Mouse (Mus musculus): Measurements from ENCODE around the gene S100a6.

The S100a6 gene

DNA sequence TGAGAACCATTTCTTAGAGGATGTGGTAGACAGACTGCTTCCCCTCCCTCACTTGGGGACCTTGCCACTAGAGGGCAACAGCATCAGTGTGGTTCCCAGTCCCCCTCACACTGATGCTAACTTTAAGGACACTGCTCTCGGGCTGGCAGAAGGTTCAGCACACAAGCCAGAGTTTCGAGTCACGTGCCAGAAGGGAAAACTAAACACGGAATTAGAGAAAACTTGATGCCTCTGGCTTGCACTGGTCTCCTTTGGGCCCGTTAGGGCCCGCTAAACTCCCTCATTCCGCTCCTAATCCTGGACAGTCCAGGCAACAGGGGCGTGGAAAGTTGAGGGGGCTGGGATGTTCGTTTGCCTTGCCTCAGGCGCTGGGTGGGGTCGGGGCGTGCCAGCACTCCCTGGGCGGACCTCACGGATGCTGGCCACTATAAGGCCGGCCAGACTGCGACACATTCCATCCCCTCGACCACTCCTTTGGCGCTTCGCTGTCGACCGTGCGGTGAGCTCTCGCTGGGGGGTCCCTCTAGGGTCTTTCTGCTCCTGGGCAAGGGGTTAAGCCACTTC, at the start of gene S100a6:
S100a6 (plus strand) TSS at position 155 of the 564 bp plus-strand sequence.
- DNase-seq (ENCODE audit: low spot score in 2 of 2): peak; percentile 73 to 75

DNA sequence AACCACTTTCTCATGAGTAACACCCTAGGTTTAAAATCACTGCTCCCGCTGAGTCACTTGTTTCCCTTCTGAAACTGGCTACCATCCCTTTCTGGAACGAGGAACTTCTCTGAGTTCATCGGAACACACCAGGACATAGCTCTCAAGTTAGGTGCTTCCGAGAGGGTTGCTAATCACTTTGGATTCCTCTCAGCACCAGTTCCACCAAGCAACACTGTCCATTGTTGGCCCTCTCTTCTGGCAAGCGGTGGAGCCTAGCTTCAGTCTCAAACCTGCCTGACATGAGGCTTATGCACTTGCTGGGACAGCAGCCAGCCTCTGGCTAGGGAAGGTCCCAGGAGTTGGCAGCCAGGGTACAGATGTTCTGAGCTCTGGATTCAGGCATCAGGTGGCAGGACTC, 38.0 kb upstream of the S100a6 start:
- DNase-seq (ENCODE audit: low spot score in 2 of 2): peak; percentile 43 to 45

DNA sequence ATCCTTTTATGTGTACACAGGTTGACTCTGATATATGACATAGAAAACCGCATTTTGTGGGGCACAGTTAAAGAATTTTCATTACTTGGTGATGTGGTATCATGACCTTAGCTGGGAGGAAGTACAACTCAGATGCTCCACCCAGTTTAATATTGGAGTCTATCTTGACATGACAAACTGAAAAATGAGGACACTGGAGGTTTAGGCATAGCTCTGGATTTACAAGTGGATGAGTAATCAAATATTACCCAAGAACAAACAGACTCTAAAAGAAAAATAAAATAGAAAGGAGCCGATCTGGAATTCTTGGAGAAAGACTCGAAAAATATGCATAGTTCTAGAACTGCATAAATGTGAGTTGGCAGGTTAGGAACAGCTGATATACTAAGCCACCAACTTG, 37.4 kb upstream of the S100a6 start:
- no peak for DNase-seq (ENCODE audit: low spot score in 2 of 2)

DNA sequence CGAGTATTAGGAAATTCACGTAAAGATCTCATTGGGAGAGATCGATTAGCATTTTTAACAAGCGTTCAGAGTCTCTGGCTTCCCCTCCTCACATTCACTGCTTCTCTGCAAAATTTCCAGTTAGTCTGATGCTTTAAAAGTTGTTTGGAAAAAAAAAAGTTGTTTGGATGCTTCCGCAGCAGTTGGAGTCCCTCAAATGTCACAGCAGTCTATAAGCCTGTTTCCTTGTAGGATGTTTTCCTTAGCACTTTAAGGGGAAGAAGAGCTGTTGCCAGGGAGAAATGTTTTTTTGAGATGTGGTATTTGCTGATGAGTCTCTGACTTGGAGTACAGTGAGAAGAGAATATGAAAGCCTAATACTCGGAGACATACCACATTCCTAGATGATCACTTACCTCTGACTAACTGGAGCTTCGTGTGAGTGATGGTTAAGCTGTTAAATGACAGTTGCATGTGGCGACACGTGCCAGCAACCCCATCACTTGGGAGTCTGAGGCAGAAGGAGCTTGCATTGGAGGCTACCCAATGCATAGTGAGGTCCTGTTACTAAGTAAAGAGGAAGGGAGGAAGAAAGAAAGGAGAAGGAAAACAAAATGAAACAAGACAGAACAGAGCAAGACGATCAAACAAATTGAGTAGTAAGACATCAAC, 36.2 kb upstream of the S100a6 start:
- DNase-seq (ENCODE audit: low spot score in 2 of 2): no peak

DNA sequence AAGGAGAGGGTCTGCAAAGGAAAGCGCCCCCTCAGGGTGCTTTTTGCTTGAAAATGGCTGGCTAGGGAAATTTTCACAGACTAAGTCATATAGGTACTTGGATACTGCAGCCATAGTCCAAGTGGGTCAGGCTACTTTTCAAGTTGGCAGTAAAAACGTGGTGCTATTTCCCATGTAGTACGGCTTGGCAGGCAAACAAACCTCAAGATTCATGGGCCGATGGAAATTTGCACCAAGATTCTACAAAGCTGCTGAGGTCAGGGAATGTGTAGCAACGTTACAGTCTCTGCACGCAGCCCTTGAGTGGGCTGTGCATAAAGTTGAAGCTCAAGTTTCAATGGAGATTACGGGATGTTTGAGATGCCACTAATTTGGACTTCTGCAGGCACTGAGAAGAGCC, 33.2 kb upstream of the S100a6 start:
- DNase-seq (ENCODE audit: low spot score in 2 of 2): no peak

DNA sequence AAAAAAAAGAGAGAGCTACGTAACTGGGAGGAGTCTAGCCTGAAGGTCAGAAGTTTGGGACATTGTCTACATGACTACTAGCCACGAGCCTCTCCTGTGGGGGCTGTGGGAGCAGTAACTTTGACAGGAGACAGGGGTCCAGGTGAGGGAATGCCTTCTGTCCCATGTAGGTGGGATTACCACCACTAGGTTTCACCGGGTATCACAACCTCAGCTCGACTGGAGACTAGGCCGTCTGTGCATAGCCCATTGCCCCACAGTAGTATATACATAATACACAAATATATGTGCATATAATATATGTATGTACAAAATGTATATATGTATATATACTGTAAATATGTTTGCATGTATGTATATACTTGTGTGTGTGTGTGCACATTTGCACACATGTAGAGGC, 31.5 kb upstream of the S100a6 start:
- DNase-seq (ENCODE audit: low spot score in 2 of 2): no peak

DNA sequence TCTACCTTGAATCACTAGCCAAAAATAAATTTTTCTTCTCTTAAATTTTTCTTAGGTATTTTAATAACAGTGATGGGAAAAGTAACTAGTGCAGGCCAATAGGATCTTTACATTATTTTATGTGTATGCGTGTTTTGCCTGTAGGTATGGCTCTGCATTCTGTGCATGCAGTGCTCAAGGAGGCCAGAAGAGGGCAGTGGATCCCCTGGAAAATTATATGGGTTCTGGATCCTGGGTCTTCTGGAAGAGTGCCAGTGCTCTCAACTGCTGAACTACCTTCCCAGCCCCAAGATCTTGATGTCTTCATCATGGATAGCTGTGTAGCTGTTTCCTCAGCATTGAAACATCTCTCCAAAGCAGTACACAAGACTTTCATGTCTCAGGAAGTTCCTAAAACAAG, 30.5 kb upstream of the S100a6 start:
- no peak for DNase-seq (ENCODE audit: low spot score in 2 of 2)

DNA sequence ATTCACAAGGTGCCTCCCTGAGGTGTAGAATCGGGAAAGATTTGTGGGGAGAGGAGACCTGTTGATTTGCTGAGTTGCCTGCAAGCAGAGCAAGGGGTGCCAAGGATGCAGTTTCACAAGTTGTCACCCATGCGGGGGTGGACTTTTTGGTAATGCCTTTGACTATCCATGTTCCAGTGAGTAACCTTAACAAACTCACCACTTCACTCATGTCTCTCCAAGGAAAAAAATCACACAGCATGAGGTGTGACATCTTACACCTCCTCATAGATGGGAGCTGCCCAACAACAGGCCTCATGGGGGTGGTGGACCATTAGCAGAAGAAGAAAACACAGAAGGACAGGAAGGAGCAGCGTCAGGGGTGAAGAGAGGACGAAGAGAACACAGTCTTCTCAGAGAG, 30.1 kb upstream of the S100a6 start:
- DNase-seq (ENCODE audit: low spot score in 2 of 2): no peak

DNA sequence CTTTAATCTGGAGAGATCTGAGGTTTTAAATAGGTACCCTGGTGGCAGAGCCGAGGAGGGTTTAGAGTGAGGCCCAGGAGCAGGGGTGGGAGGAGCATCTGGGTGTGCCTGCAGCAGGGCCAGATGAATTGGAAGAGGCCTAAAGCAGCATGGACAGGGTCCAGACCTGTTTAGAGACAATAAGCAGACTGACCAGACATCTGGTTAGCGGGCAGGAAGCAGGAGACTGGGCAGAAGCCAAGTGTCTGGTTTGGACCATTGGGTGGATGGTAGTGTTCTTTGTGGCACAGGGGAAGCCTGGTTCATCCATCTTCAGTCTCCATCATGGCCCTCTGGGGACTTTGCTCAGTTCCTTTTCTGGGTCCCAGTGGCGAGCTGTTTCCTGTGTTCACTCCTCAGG, 28.8 kb upstream of the S100a6 start:
- DNase-seq (ENCODE audit: low spot score in 2 of 2): no peak

DNA sequence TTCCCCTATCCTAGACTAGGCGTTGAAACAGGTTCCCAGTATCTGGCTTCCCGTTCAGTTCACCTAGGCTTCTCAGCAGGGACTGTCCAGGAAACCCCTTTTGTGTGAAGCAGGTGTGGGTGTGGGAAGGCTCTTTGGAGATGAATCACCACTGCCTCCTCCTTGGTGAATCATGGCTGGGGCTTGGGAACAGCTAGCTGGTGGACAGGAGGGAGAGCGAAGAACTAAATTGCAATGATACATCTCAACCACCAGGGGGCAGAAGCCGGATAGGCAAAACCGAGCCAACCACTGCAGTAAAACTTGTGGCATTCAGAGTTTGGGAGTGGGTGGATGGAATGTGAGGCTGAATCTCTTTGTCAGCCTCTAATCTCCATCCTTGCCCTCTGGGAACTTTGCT, 27.1 kb upstream of the S100a6 start:
- peak; percentile 65 to 72 for DNase-seq (ENCODE audit: low spot score in 2 of 2)

DNA sequence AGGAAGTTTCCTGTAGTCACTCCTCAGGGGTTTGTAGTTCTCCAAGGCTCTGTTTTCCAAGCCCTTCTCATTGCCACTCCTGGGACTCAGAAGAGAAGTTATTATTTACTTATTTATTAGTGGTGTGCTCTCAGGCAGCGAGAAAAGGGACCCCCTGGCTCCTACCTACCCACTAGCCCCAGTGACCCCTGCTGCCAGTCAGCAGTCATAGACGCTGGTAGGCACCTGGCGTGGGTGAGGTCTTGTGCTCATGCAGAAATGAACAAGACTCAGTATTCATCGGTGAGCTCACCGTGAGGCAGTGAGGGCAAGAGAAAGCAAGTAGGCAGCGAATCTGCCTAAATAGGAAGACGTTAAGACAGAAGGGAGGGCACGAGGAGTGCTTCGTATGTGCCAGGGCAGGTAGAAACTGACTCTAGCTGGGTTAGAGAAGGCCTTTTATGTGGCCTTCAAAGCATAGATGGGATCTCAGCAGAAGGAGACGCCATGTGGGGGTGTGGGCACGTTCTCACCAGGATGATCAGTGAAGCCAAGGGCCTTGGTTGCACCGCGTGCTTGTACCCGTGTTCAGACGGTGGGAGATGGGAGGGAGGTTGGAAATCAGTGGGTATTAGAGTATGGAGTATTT, 26.6 kb upstream of the S100a6 start:
- no peak for DNase-seq (ENCODE audit: low spot score in 2 of 2)

DNA sequence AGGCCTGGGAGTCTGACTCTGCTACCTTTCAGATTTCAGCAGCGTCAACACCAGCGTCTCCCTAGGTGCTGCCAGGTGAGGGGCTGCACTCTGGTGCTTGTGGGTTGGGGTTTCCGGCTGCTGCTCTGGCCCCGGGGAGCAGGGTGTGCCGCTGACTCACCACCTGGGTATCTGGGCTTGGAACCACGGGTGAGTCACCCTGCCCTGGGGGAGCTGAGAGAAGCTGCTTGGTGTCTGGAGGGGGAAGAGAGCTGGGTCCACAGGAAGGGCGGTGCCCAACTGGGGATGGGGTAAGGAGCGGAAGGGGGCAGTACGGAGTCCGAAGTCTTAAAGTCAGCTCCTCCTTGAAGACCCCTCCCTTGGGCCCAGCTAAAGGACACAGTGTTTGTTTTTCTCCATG, 25.8 kb upstream of the S100a6 start:
- DNase-seq (ENCODE audit: low spot score in 2 of 2): no peak

DNA sequence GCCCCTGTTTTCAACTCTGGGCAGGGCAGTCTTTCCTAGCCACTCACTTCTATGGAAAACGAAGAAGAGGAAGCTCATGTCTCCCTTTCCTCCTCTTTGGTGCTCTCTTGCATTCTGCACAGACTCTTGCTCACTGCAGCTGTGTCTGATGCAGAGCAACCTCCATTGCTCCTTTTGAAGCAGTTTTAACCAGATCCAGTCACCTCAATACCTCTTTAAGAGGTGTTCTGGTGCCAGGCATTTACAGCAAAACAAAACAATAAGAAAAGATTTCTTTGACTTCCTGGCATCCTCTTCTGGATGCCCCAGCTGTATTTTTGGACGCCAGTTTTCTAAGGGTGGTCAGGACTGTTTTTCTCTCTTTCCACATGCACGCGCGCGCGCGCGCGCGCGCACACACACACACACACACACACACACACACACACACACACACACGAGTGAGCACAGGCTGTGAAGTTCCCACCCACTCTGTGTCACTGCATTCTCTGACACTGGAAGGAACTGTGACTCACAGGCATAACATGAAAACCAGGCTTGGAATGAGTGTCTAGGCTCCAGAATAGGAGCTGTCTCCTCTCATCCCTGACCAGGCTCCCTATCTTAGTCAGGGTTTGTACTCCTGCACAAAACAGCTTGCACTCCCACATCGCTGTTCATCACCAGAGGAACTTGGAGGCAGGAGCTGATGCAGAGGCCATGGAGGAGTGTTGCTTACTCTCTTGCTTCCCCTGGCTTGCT, 25.2 kb upstream of the S100a6 start:
- DNase-seq (ENCODE audit: low spot score in 2 of 2): no peak

DNA sequence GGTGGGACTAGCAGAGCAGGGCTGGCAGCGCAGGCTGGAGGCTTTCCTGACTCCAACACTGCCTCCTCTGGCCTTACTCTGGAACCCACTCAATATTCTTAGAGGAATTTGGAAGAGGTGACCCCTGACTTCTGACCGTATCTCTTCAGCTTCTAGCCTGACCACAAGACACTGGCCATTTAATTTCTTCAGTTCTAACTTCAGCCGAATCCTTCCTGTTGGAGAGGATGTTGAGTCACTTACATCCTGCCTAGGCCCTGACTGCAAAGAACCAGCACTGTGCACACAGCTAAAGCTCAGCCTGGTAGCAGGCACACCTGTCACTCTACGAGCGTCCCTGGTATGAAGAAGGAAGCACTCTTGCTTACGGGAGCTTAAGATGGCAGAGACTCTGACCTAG, 23.3 kb upstream of the S100a6 start:
- DNase-seq (ENCODE audit: low spot score in 2 of 2): no peak

DNA sequence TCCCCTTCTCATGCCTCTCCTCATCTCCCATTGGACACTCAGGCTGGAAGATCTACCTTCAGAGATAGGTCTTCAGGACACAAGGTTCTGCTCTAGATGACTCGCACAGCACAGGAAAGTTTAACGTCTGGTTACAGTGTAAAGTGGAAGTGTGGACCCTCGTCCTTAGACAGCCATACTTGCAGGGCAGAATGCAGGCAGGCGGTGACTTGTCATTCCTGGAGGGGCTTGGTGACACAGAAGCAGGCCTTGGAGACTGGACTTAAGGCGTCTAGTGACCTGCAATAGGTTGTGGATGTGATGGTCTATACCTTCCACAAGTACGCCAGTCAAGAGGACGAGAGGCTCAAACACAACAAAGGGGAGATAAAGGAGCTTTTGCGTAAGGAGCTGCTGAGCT, 22.7 kb upstream of the S100a6 start, which contains the start of gene S100a2:
S100a2 (plus strand) TSS at position 301 of the 400 bp plus-strand sequence.
- no peak for DNase-seq (ENCODE audit: low spot score in 2 of 2)

DNA sequence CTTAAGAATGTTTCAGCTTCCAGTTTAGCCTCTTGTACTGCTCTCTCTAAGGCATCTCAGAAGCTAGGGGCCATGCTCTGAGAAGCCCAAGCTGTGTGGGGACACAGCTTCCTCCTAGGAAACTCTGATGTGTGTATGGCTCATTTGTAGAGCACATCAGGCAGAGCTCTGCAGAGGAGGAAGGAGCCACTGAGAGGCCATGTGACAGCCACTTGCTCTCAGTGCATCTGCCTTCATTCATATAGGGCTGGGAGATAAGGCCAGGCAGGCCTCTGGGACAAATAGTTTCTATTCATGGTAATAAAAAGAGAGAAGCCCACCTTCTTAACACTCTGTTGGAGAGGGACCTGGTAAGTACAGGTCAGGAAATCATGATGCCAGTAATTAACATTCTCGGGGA, 18.2 kb upstream of the S100a6 start:
- no peak for DNase-seq (ENCODE audit: low spot score in 2 of 2)

DNA sequence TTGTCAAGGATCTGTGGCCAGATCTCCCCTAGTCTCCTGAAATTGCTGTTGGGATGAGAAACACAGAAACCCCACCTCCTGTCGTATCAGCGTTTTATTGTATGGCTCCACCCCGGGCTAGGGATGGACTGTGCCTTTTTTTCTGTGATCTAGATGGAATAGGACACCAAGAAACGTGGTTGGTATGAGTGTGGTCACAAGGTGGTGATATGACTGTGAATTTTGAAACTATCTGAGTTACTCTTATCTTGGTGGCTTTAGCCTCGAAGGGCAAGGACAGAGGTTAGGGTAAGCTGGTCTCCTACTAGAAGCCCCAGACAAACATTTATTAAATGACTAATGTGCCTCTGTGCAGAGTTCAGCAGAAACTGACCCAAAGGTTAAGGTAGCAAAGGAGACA, 17.1 kb upstream of the S100a6 start:
- DNase-seq (ENCODE audit: low spot score in 2 of 2): no peak

DNA sequence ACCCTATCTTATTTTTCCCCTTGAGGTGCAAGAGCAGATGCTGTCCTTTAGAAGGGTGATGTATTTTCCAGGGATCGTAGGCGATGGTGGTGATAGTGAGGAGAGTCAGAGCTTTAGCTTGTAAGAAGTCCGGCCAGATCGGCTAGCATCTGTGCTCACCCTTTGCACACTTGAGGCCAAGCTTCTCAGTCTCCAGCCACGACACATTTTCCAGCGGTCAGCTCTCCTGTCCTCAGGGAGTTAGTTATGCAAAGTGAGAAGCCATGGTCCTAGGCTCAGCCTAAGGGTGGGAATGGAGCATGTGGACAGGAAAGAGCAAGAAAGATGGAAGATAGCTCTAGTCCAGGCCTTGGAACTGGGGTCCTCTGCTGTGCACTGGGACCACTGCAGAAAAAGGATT, 15.9 kb upstream of the S100a6 start:
- DNase-seq (ENCODE audit: low spot score in 2 of 2): no peak

DNA sequence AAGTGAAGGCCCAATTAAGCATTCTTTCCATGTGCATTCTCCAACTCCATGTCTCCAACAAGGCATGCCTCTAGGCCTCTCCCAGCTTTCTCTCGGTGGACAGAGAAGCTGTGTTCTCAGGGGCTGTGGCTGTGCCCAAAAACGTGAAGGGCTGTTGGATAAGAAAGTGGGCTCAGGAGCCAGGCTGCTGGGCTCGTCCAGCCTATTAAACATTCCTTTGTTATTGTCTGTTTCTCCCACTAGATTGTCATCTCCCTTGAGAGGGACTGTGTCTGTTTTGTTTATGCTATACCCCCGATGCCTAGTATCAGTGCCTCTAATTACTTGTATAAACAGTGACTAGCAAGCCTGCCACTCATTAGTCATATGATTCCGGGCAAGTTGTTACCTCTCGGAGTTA, 14.9 kb upstream of the S100a6 start:
- DNase-seq (ENCODE audit: low spot score in 2 of 2): no peak

DNA sequence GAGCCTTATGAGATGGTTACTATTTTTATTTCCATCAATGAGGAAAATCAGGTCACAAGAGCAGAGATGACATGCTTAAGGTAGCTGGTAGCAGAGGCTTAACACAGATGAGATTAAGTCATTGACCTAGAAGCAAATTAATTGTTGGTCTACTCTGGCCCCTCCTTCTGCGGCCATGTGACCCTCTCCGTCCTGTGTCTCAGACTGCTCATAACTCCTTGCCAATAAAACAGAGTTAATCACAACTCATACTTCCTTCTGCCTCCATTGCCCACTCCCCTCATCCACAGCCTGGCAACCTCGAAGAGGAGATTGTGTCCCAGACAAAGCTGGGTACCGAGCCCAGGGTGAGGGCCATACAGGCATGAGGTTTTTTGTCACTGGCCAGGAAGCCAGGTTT, 14.5 kb upstream of the S100a6 start:
- no peak for DNase-seq (ENCODE audit: low spot score in 2 of 2)

DNA sequence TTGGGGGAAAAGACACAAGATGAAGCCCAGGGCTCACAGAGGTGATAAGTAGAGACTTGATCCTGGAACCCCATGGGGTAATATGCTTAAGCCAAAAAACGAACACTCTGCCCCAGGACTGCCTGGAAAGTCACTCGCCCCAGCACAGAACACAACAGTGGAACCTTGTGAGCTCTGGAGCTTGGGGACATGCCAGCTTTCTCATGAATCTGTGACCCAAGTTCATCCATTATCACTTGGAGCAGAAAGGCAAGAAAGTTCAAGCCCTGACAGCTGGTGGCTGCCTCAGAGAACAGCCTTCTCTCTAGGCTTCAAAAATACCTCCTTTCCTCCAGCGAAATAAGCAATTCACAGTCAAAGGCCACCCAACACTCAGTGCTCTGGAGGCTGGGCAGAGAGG, 13.3 kb upstream of the S100a6 start:
- DNase-seq (ENCODE audit: low spot score in 2 of 2): no peak

DNA sequence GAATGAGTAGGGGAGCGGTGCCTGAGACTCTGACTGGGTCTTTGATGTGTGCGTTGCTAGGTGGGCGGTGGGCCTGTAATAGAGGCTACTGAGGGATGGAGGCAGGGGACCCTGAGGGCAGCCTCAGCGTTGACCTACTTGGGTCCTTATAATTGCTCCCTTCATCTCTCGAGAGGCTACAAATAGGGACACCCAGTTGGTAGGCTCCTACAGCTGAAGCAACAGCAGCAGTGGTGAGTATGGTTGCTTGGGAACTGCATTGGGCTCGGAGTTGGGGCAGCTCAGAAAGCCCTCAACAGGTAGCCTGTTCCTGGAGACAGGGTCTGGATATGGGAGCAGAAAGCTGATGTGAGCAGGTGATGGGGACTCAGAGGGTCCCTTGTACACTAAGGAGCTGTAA, 12.6 kb upstream of the S100a6 start:
- DNase-seq (ENCODE audit: low spot score in 2 of 2): peak in 1 of 2 experiments; percentile 25

Measured in right cerebral cortex, postnatal 10 days (tissue).